Mouse (Mus musculus) midbrain, embryonic 11.5 days (tissue): ENCODE results near the gene Meis2. TPM values are rescaled to one million over a fixed set of nuclear protein-coding genes. Genes with fewer than 3 reads are reported as not detected.

ENCODE experiments used
- ATAC-seq: fragments of 200-750 bp; cut with Nextera tagmentation; 2 replicates; pipeline ENCODE4 v1.8.0; 2017; ENCODE audit warnings: moderate TSS enrichment, moderate library complexity; ENCODE audit not compliant: low FRiP score
- DNase-seq: peaks from one replicate; pipeline ENCODE4 v3.0.0; 2015; ENCODE audit warnings: low spot score; ENCODE audit errors: missing footprints
- H3K27ac ChIP-seq: fragments of 300-500 bp; sonication (generic); 2 replicates; pipeline ENCODE4 v1.5.1; 2014; ENCODE audit warnings: low read depth, low read length
- H3K27me3 ChIP-seq: fragments of 300-500 bp; sonication (generic); 2 replicates; pipeline ENCODE4 v1.6.1; 2014; ENCODE audit warnings: mild to moderate bottlenecking, low read length, moderate library complexity, mixed read lengths; ENCODE audit not compliant: control insufficient read depth, insufficient read depth
- H3K36me3 ChIP-seq: fragments of 300-500 bp; sonication (generic); 2 replicates; pipeline ENCODE4 v1.6.1; 2014; ENCODE audit warnings: mild to moderate bottlenecking, low read length, moderate library complexity, mixed read lengths; ENCODE audit not compliant: control insufficient read depth, insufficient read depth
- H3K4me1 ChIP-seq: fragments of 300-500 bp; sonication (generic); 2 replicates; pipeline ENCODE4 v1.6.1; 2014; ENCODE audit warnings: low read length; ENCODE audit not compliant: control insufficient read depth, insufficient read depth
- H3K4me2 ChIP-seq: fragments of 300-500 bp; sonication (generic); 2 replicates; pipeline ENCODE4 v1.6.1; 2014; ENCODE audit warnings: mild to moderate bottlenecking, moderate library complexity
- H3K4me3 ChIP-seq: fragments of 300-500 bp; sonication (generic); 2 replicates; pipeline ENCODE4 v1.5.1; 2014; ENCODE audit warnings: low read depth, low read length
- H3K9ac ChIP-seq: fragments of 300-500 bp; sonication (generic); 2 replicates; pipeline ENCODE4 v1.6.1; 2014; ENCODE audit warnings: low read length
- H3K9me3 ChIP-seq: fragments of 300-500 bp; sonication (generic); 2 replicates; pipeline ENCODE4 v1.6.1; 2016; ENCODE audit warnings: low read length; ENCODE audit not compliant: control insufficient read depth
- WGBS: fragments of 180-500 bp; shearing (Covaris S2); extraction: QIAGEN DNeasy Blood & Tissue Kit; methylation state at CpG from one replicate; pipeline ENCODE4 v1.1.7; 2014; 5-methylcytosine and 5-hydroxymethylcytosine counted together
- polyA plus RNA-seq: library from polyadenylated mRNA; unstranded; fragments of >200 nt; fragmentation: Nextera tagmentation; extraction: Ambion mirVana; gene quantifications from 2 replicates; pipeline ENCODE4 v1.2.1, GENCODE M21; 2014

Meis2 gene
- polyA plus RNA-seq, 1 experiment from 2014 or later = 52.2 TPM

- ATAC-seq (no peak), DNase-seq (no peak)
- Histone ChIP-seq H3K4me1 (no peaks in the 10 kb centered on the region), H3K4me3 (no peak overlapping the region), H3K9ac (no peak overlapping the region), H3K4me2 (no peak overlapping the region), H3K27me3 (no peaks in the 10 kb centered on the region), H3K9me3 (no peaks in the 10 kb centered on the region), H3K27ac (no peak overlapping the region), H3K36me3 (no peaks in the 10 kb centered on the region)
- 95% methylated on average over 5 of the region's 5 CpGs for WGBS
These were observed 125.8 kb downstream of the Meis2 start for GRCm38 (mm10) chr2:115939849-115940248.

- H3K4me2 ChIP-seq = no peak overlapping the region
- H3K4me3 ChIP-seq = no peak overlapping the region
- H3K36me3 ChIP-seq = no peaks in the 10 kb centered on the region
- H3K9ac ChIP-seq = no peak overlapping the region
- H3K27ac ChIP-seq = no peak overlapping the region
- WGBS = 95% methylated on average over 8 of the region's 8 CpGs
- DNase-seq (no peak), ATAC-seq (no peak)
- no peaks in the 10 kb centered on the region for H3K27me3 ChIP-seq
- no peaks in the 10 kb centered on the region for H3K4me1 ChIP-seq
- H3K9me3 ChIP-seq = no peaks in the 10 kb centered on the region
These were observed 126.6 kb downstream of the Meis2 start for GRCm38 (mm10) chr2:115938926-115939563.

GRCm38 (mm10) chr2:115938296-115938695 lies 127.3 kb downstream of the Meis2 start:
- Histone ChIP-seq H3K27me3 (no peaks in the 10 kb centered on the region), H3K9me3 (no peaks in the 10 kb centered on the region), H3K4me1 (no peaks in the 10 kb centered on the region), H3K9ac (no peak overlapping the region), H3K4me3 (no peak overlapping the region), H3K27ac (no peak overlapping the region), H3K36me3 (no peaks in the 10 kb centered on the region), H3K4me2 (no peak overlapping the region)
- WGBS = 91% methylated on average over 3 of the region's 3 CpGs
- ATAC-seq (no peak), DNase-seq (no peak)

- Histone ChIP-seq H3K4me2 (no peak overlapping the region), H3K4me3 (no peak overlapping the region), H3K27ac (no peak overlapping the region), H3K4me1 (no peaks in the 10 kb centered on the region), H3K27me3 (no peaks in the 10 kb centered on the region), H3K9me3 (no peaks in the 10 kb centered on the region), H3K9ac (no peak overlapping the region), H3K36me3 (no peaks in the 10 kb centered on the region)
- DNase-seq = no peak
- WGBS = 82% methylated on average over 1 of the region's 1 CpGs
- no peak for ATAC-seq
These were observed 127.7 kb downstream of the Meis2 start for GRCm38 (mm10) chr2:115937896-115938295.

- ATAC-seq = no peak
- WGBS = 91% methylated on average over 9 of the region's 9 CpGs
- Histone ChIP-seq H3K4me2 (no peak overlapping the region), H3K36me3 (no peaks in the 10 kb centered on the region), H3K9me3 (no peaks in the 10 kb centered on the region), H3K27ac (no peak overlapping the region), H3K9ac (no peak overlapping the region), H3K27me3 (no peaks in the 10 kb centered on the region), H3K4me3 (no peak overlapping the region), H3K4me1 (no peaks in the 10 kb centered on the region)
- DNase-seq = no peak
These were observed 128.9 kb downstream of the Meis2 start for GRCm38 (mm10) chr2:115936786-115937185.

GRCm38 (mm10) chr2:115934299-115934698 lies 131.3 kb downstream of the Meis2 start:
- WGBS = 90% methylated on average over 2 of the region's 2 CpGs
- H3K36me3 ChIP-seq = no peaks in the 10 kb centered on the region
- H3K4me1 ChIP-seq = no peaks in the 10 kb centered on the region
- DNase-seq = no peak
- no peak overlapping the region for H3K4me3 ChIP-seq
- no peak for ATAC-seq
- no peak overlapping the region for H3K27ac ChIP-seq
- no peaks in the 10 kb centered on the region for H3K9me3 ChIP-seq
- H3K9ac ChIP-seq = no peak overlapping the region
- no peak overlapping the region for H3K4me2 ChIP-seq
- no peaks in the 10 kb centered on the region for H3K27me3 ChIP-seq

GRCm38 (mm10) chr2:115933259-115933658 lies 132.4 kb downstream of the Meis2 start:
- Histone ChIP-seq H3K27ac (no peak overlapping the region), H3K9ac (no peak overlapping the region), H3K36me3 (no peaks in the 10 kb centered on the region), H3K27me3 (no peaks in the 10 kb centered on the region), H3K4me3 (no peak overlapping the region), H3K4me2 (no peak overlapping the region), H3K9me3 (no peaks in the 10 kb centered on the region), H3K4me1 (no peaks in the 10 kb centered on the region)
- ATAC-seq (no peak), DNase-seq (no peak)
- WGBS = 69% methylated on average over 2 of the region's 2 CpGs

GRCm38 (mm10) chr2:115925744-115926143 lies 139.9 kb downstream of the Meis2 start:
- 86% methylated on average over 3 of the region's 3 CpGs for WGBS
- no peak overlapping the region for H3K9ac ChIP-seq
- no peaks in the 10 kb centered on the region for H3K36me3 ChIP-seq
- no peaks in the 10 kb centered on the region for H3K9me3 ChIP-seq
- no peaks in the 10 kb centered on the region for H3K27me3 ChIP-seq
- no peak overlapping the region for H3K4me3 ChIP-seq
- no peaks in the 10 kb centered on the region for H3K4me1 ChIP-seq
- no peak for DNase-seq
- no peak overlapping the region for H3K4me2 ChIP-seq
- no peak for ATAC-seq
- H3K27ac ChIP-seq = no peak overlapping the region

- DNase-seq = no peak
- WGBS = 86% methylated on average over 6 of the region's 6 CpGs
- Histone ChIP-seq H3K27me3 (no peaks in the 10 kb centered on the region), H3K36me3 (no peaks in the 10 kb centered on the region), H3K4me3 (no peak overlapping the region), H3K4me2 (no peak overlapping the region), H3K4me1 (no peaks in the 10 kb centered on the region), H3K9me3 (no peaks in the 10 kb centered on the region), H3K27ac (no peak overlapping the region), H3K9ac (no peak overlapping the region)
- ATAC-seq = no peak
These were observed 141.2 kb downstream of the Meis2 start for GRCm38 (mm10) chr2:115924472-115924871.
